Mouse (Mus musculus) neural tube, embryonic 15.5 days (tissue): ENCODE measurements around the gene Lmod3. TPM values are rescaled to one million over a fixed set of nuclear protein-coding genes. Genes with fewer than 3 reads are reported as not detected.
"Not testable (repeated sequence)": the region's sequence is repeated elsewhere in the genome, so short reads cannot be mapped to it uniquely, and the experiment has no call there.

ENCODE experiments used
- ATAC-seq: fragments of 200-750 bp; cut with Nextera tagmentation; 2 replicates; pipeline ENCODE4 v1.8.0; 2017; ENCODE audit warnings: mild to moderate bottlenecking, moderate TSS enrichment, moderate library complexity; ENCODE audit not compliant: low FRiP score
- H3K27ac ChIP-seq: fragments of 300-500 bp; sonication (generic); replicated peaks from 2 replicates; pipeline ENCODE4 v1.5.1; 2015; ENCODE audit warnings: mild to moderate bottlenecking, inconsistent platforms
- H3K27me3 ChIP-seq: fragments of 300-500 bp; sonication (generic); replicated peaks from 2 replicates; pipeline ENCODE4 v1.6.1; 2015; ENCODE audit warnings: inconsistent platforms
- H3K36me3 ChIP-seq: fragments of 300-500 bp; sonication (generic); 2 replicates; pipeline ENCODE4 v1.6.1; 2015; ENCODE audit warnings: inconsistent platforms
- H3K4me1 ChIP-seq: fragments of 300-500 bp; sonication (generic); 2 replicates; pipeline ENCODE4 v1.6.1; 2015; ENCODE audit warnings: inconsistent platforms
- H3K4me2 ChIP-seq: fragments of 300-500 bp; sonication (generic); 2 replicates; pipeline ENCODE4 v1.6.1; 2015; ENCODE audit warnings: inconsistent platforms, mild to moderate bottlenecking, moderate library complexity
- H3K4me3 ChIP-seq: fragments of 300-500 bp; sonication (generic); replicated peaks from 2 replicates; pipeline ENCODE4 v1.5.1; 2015; ENCODE audit warnings: mild to moderate bottlenecking, inconsistent platforms
- H3K9ac ChIP-seq: fragments of 300-500 bp; sonication (generic); replicated peaks from 2 replicates; pipeline ENCODE4 v1.6.1; 2015; ENCODE audit warnings: mild to moderate bottlenecking, inconsistent platforms
- H3K9me3 ChIP-seq: fragments of 300-500 bp; sonication (generic); replicated peaks from 2 replicates; pipeline ENCODE4 v1.6.1; 2016; ENCODE audit warnings: inconsistent platforms
- WGBS: fragments of 180-500 bp; shearing (Covaris S2); methylation state at CpG from one replicate; pipeline ENCODE4 v1.1.7; 2015; ENCODE audit warnings: mixed read lengths; 5-methylcytosine and 5-hydroxymethylcytosine counted together
- polyA plus RNA-seq: library from polyadenylated mRNA; unstranded; fragments of >200 nt; fragmentation: Nextera tagmentation; extraction: Ambion mirVana; gene quantifications from 2 replicates; pipeline ENCODE4 v1.2.1, GENCODE M21; 2015

Lmod3 gene
- polyA plus RNA-seq, 1 experiment from 2014 or later, result 0.61 TPM

DNA sequence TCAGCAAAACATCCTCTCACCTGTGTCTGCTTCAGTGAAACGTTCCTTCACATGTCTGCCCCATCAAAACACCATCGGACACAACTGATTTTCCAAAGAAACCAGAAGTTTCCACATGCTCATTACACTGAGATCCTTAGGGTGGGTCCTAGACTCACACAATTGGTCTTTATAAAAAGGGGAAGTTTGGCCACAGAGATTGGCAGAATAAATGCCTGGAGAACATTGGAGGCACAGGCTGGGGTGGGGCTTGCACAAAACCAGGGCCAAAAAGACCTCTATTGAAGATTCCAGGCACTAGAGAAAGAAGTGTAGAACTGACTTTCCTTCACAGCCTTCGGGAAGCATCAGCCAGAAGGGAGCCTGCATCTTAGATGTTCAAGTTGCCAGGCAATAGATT is 21.2 kb upstream of the Lmod3 start:
- no peak overlapping the region for H3K4me2 ChIP-seq
- ATAC-seq, result no peak
- H3K9ac ChIP-seq, result no peak overlapping the region
- H3K9me3 ChIP-seq, result no peaks in the 10 kb centered on the region
- H3K27ac ChIP-seq, result no peak overlapping the region
- H3K4me1 ChIP-seq, result peaks cover 27% of the 10 kb centered on the region
- H3K36me3 ChIP-seq, result no peaks in the 10 kb centered on the region
- no peaks in the 10 kb centered on the region for H3K27me3 ChIP-seq
- H3K4me3 ChIP-seq, result no peak overlapping the region
- WGBS, result 88% methylated on average over 3 of the region's 3 CpGs

DNA sequence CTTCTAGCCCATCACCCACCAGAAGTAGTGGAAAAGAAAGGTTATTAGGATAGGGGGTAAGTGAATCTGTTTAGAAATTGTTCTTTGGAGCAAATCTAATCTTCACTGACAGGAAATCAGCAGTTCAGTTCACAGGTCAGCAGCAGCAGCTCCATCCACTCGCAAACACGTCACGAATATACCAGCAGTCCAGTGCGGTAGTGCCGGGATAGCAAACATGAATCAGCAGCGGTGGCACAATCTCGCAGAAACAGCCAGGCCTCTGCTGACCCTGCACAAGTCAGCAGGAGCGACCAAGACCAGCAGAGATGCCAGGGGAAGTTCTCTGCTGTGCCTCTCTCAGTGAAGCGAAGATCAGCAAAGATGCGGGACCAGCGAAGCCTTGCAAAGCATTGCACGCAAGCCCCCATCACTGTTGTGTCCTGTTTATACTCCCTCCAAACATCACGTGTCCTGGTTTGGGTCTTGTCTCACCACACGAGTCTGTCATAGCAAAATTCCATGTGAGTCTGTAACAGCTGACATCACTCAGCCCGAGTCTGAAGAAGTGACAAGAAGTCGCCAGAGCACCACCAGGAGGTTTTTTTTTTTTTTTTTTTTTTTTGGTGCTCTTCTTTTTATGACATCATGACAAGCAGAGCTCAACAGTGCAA is 20.6 kb upstream of the Lmod3 start:
- H3K36me3 ChIP-seq, result no peaks in the 10 kb centered on the region
- no peaks in the 10 kb centered on the region for H3K27me3 ChIP-seq
- H3K9ac ChIP-seq, result no peak overlapping the region
- WGBS, result 84% methylated on average over 16 of the region's 16 CpGs
- H3K4me1 ChIP-seq, result peaks cover 21% of the 10 kb centered on the region
- no peak for ATAC-seq
- H3K27ac ChIP-seq, result no peak overlapping the region
- no peak overlapping the region for H3K4me3 ChIP-seq
- H3K4me2 ChIP-seq, result no peak overlapping the region
- H3K9me3 ChIP-seq, result no peaks in the 10 kb centered on the region

DNA sequence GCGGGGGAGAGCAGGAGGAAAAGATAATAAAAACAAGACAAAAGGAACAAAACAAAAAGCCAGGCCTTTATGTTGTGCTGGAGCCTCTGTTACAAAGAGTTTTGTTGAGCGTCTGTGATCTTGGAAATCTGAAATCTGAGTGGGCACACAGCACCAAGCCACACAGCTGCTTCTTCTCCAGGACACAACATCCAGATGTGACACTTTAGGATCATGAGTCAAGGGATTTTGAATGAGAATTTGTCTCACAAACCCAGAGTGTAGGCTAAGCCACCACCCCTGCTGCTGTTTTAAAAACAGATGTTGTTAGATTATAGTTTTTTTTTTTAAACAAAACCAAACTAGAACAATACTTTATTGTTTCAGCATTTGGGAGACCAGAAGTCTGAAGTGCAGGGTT is 19.8 kb upstream of the Lmod3 start:
- no peak overlapping the region for H3K9ac ChIP-seq
- no peaks in the 10 kb centered on the region for H3K36me3 ChIP-seq
- H3K27me3 ChIP-seq, result no peaks in the 10 kb centered on the region
- peaks cover 18% of the 10 kb centered on the region for H3K4me1 ChIP-seq
- no peak overlapping the region for H3K4me2 ChIP-seq
- H3K27ac ChIP-seq, result no peak overlapping the region
- H3K9me3 ChIP-seq, result no peaks in the 10 kb centered on the region
- WGBS, result 42% methylated on average over 2 of the region's 2 CpGs
- ATAC-seq, result no peak
- H3K4me3 ChIP-seq, result no peak overlapping the region

DNA sequence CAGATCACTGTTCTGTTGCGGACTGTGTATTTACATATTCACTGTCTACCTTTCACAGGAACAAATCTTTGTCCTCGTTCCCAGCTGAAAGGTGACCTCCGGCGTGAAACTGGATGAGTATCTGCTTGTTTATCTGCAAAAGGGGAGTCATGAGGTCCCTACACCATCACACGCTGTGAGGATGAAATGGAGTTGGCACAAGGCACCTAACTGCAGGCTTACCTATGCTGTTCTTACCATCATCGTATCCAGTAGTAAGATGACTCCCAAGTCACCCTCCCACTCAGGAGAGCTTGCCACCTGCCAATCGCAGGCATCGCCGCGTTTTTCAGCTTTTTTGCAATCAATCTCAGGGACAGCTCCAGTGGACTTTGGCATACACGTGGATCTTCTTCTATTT is 17.0 kb upstream of the Lmod3 start:
- no peak overlapping the region for H3K4me2 ChIP-seq
- H3K9ac ChIP-seq, result no peak overlapping the region
- no peaks in the 10 kb centered on the region for H3K9me3 ChIP-seq
- ATAC-seq, result no peak
- no peaks in the 10 kb centered on the region for H3K36me3 ChIP-seq
- no peaks in the 10 kb centered on the region for H3K27me3 ChIP-seq
- 0 out of 2 replicates have a peak, but pooled peaks cover 5% of the 10 kb centered on the region for H3K4me1 ChIP-seq
- WGBS, result 75% methylated on average over 11 of the region's 11 CpGs
- H3K27ac ChIP-seq, result no peak overlapping the region
- H3K4me3 ChIP-seq, result no peak overlapping the region

DNA sequence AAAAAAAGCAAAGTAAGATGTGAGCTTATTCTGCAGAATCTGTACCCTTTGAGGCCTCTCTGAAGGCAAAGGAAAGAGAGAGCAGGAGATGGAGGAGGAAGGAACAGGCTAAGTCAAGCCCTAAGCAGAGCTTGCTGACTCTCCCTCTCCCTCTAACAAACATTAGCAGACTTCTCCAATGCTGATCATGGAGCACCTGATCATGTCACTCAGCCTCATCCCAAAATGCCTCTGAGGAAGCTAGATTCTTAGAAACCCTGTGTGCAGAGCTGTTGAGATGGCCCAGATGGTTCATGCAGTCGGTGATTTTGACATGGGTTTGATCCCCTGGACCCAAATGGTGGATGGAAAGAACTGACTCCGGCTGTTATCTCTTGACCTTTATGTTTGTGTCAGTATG is 14.6 kb upstream of the Lmod3 start:
- Histone ChIP-seq H3K27me3 (no peaks in the 10 kb centered on the region), H3K4me2 (no peak overlapping the region), H3K4me3 (no peak overlapping the region), H3K9ac (no peak overlapping the region), H3K9me3 (no peaks in the 10 kb centered on the region), H3K4me1 (0 out of 2 replicates have a peak, but pooled peaks cover 5% of the 10 kb centered on the region), H3K27ac (no peak overlapping the region), H3K36me3 (no peaks in the 10 kb centered on the region)
- no peak for ATAC-seq
- WGBS, result 99% methylated on average over 2 of the region's 2 CpGs

DNA sequence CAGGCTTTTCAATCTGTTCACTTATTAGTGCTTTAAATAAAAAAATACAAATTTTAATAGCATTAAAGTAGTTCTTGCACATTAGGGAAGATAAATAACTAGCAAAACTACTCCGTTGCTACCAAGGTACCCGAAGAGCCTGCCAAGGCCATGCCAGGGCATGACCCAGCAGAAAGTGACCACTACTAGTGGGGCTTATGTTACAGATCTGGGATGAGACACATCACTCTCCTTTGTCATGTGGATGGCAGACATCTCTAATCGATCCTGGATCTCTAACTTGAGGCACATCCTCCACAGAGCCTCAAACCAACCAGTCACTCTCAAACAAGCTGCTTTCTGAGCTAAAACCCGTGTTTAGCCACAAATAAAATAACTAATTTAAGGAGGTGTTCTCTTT is 14.1 kb upstream of the Lmod3 start:
- 0 out of 2 replicates have a peak, but pooled peaks cover 5% of the 10 kb centered on the region for H3K4me1 ChIP-seq
- no peak overlapping the region for H3K9ac ChIP-seq
- ATAC-seq, result no peak
- H3K4me2 ChIP-seq, result no peak overlapping the region
- no peak overlapping the region for H3K27ac ChIP-seq
- no peaks in the 10 kb centered on the region for H3K9me3 ChIP-seq
- no peaks in the 10 kb centered on the region for H3K36me3 ChIP-seq
- WGBS, result 92% methylated on average over 4 of the region's 4 CpGs
- no peak overlapping the region for H3K4me3 ChIP-seq
- H3K27me3 ChIP-seq, result no peaks in the 10 kb centered on the region

DNA sequence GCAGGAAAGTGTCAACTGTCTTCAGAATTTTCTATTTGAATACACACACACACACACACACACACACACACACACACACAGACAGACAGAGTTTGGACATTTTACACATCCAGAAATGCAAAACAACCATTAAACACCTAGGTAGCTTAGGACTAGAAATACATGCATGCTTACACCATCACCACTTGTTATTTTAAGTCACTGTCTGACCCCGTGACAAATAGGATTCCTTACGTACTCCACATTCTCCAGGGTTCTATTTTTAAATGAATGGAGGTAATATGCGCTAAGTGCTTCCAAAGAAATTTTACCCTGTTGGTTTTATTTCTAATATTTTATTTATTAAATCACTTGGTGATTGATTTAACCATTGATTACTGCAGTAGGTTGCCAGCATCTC is 13.1 kb upstream of the Lmod3 start:
- no peak overlapping the region for H3K4me3 ChIP-seq
- no peaks in the 10 kb centered on the region for H3K9me3 ChIP-seq
- H3K9ac ChIP-seq, result no peak overlapping the region
- H3K4me2 ChIP-seq, result no peak overlapping the region
- no peaks in the 10 kb centered on the region for H3K27me3 ChIP-seq
- WGBS, result 74% methylated on average over 3 of the region's 3 CpGs
- 0 out of 2 replicates have a peak, but pooled peaks cover 5% of the 10 kb centered on the region for H3K4me1 ChIP-seq
- H3K36me3 ChIP-seq, result no peaks in the 10 kb centered on the region
- H3K27ac ChIP-seq, result no peak overlapping the region
- ATAC-seq, result no peak

DNA sequence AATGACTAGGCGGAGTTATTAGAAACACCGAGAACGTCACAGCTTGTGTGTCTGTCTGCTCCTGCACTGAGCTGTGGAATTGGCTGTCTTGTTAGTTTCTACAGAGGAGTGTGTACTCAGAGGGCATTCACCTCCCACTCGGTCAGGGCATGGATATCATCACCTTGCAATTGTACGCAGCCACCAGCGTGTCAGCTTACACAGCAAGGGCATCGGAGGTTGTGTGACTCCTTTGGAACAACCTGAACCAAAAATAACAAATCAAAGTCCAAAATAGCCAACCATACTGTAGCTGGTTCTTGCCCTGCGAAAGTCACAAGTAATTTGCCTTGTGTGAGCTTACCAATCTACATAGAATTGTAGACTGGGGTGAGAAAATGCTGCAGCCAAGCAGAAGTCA is 12.7 kb upstream of the Lmod3 start:
- H3K36me3 ChIP-seq, result no peaks in the 10 kb centered on the region
- H3K9me3 ChIP-seq, result no peaks in the 10 kb centered on the region
- 85% methylated on average over 8 of the region's 8 CpGs for WGBS
- no peak overlapping the region for H3K4me3 ChIP-seq
- H3K4me2 ChIP-seq, result no peak overlapping the region
- no peak for ATAC-seq
- H3K9ac ChIP-seq, result no peak overlapping the region
- H3K4me1 ChIP-seq, result 0 out of 2 replicates have a peak, but pooled peaks cover 5% of the 10 kb centered on the region
- H3K27me3 ChIP-seq, result no peaks in the 10 kb centered on the region
- H3K27ac ChIP-seq, result no peak overlapping the region

DNA sequence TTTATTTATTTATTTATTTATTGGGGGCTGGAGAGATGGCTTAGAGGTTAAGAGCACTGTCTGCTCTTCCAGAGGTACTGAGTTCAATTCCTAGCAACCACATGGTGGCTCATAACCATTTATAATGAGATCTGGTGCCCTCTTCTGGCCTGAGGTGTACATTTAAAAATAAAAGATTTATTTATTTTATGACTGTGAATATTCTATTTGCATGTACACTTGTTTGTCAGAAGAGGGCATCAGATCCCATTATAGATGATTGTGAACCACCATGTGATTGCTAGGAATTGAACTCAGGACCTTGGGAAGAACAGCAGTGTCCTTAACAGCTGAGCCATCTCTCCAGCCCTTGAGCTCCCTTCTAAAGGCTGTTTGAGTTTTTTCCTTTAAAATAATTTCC is 11.2 kb upstream of the Lmod3 start:
- H3K4me2 ChIP-seq, H3K9me3 ChIP-seq, H3K36me3 ChIP-seq, H3K27ac ChIP-seq, ATAC-seq, H3K4me3 ChIP-seq, H3K9ac ChIP-seq, H3K4me1 ChIP-seq, H3K27me3 ChIP-seq: not testable (repeated sequence)

DNA sequence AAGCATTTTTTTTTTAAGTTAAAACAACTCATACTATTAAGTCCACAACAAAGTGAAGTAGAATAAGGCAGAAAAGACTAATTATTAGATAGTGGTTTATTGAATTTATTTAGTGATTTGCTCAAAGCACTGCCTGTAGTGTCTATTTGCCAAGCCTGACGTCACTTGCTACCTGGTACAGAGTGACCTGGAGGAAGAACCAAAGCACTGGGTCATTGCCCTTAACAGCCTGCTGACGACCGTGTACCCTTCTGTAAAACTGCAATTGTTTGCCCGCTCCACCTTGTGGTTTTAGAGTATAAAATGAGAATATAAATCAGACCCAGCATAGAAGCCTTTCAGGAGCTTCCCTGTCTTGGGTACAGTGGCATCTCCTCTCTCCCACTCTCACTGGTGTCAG is 9.7 kb upstream of the Lmod3 start:
- H3K27ac ChIP-seq, result no peak overlapping the region
- H3K4me1 ChIP-seq, result no peaks in the 10 kb centered on the region
- H3K27me3 ChIP-seq, result no peaks in the 10 kb centered on the region
- H3K9me3 ChIP-seq, result no peaks in the 10 kb centered on the region
- H3K36me3 ChIP-seq, result no peaks in the 10 kb centered on the region
- no peak overlapping the region for H3K4me3 ChIP-seq
- 48% methylated on average over 4 of the region's 4 CpGs for WGBS
- H3K4me2 ChIP-seq, result no peak overlapping the region
- H3K9ac ChIP-seq, result no peak overlapping the region
- no peak for ATAC-seq

DNA sequence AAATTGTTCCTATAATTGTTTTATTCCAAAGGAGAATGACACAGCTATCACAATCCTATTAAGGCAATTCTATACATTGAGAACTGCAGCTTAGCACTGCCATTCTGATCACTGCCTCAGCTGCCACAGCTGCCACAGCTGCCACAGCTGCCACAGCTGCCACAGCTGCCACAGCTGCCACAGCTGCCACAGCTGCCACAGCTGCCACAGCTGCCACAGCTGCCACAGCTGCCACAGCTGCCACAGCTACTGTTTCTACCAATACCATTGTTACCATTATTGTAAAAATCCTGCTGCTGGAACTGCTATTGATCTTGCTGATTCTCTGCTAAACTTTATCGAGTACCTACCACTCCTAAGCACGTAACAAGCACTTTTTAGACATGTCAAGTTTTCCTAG is 7.4 kb upstream of the Lmod3 start:
- 83% methylated on average over 2 of the region's 2 CpGs for WGBS
- not testable (repeated sequence) for H3K27ac ChIP-seq, H3K4me2 ChIP-seq, H3K9me3 ChIP-seq, ATAC-seq, H3K27me3 ChIP-seq, H3K4me3 ChIP-seq, H3K9ac ChIP-seq, H3K36me3 ChIP-seq, H3K4me1 ChIP-seq

DNA sequence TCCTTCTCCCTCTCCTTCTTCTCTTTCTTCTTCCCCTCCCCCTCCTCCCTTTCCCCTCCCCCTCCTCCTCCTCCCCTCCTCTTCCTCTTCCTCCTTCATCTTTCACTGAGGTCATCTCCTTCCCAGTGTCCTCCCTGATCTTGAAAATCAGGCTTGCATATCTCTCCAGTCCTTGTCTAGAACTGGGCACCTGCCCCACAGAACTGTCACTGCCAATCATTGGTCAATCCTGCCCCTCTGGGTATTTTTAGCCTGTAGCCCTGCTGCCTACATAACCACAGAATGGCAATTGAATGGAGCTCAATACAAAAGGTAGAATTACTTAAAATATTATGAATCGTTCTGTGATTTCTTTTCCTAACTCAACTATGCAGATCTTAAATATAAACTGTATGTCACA is 5.9 kb upstream of the Lmod3 start:
- ATAC-seq, result no peak
- no peak overlapping the region for H3K4me3 ChIP-seq
- no peak overlapping the region for H3K4me2 ChIP-seq
- H3K27me3 ChIP-seq, result no peaks in the 10 kb centered on the region
- WGBS, result 93% methylated on average over 1 of the region's 1 CpGs
- no peak overlapping the region for H3K27ac ChIP-seq
- H3K9ac ChIP-seq, result no peak overlapping the region
- H3K36me3 ChIP-seq, result no peaks in the 10 kb centered on the region
- no peaks in the 10 kb centered on the region for H3K4me1 ChIP-seq
- H3K9me3 ChIP-seq, result no peaks in the 10 kb centered on the region

DNA sequence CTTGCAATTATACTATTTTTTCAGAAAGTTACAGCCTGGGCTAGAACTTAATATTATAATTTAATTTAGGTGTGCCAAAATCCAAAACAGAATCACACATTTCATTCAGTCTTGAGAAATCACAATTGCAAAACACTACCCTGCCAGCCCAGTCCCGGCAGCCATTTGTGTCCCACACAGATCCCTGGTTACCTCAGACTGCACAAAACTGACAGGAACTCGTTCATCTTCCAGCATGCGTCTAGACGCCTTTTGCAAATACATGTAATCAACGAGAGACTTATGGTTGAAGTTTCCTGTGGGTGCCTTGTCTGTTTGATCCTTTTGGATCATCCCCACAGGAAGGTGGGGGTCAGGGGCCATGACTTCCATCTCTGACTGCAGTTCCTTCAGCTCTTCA is 473 bp downstream of the Lmod3 start:
- ATAC-seq, result no peak
- Histone ChIP-seq H3K27ac (no peak overlapping the region), H3K4me3 (no peak overlapping the region), H3K36me3 (no peaks in the 10 kb centered on the region), H3K9ac (no peak overlapping the region), H3K4me1 (no peaks in the 10 kb centered on the region), H3K27me3 (no peaks in the 10 kb centered on the region), H3K9me3 (no peaks in the 10 kb centered on the region), H3K4me2 (no peak overlapping the region)
- WGBS, result 67% methylated on average over 5 of the region's 5 CpGs
